Mouse (Mus musculus): Measurements from ENCODE around the gene Ankrd13d. TPM values are rescaled to one million over a fixed set of nuclear protein-coding genes. Genes with fewer than 3 reads are reported as not detected.

Ankrd13d gene
- total and polyA plus RNA-seq, 2 experiments from 2014 or later = 0.40 to 2.1 TPM

DNA sequence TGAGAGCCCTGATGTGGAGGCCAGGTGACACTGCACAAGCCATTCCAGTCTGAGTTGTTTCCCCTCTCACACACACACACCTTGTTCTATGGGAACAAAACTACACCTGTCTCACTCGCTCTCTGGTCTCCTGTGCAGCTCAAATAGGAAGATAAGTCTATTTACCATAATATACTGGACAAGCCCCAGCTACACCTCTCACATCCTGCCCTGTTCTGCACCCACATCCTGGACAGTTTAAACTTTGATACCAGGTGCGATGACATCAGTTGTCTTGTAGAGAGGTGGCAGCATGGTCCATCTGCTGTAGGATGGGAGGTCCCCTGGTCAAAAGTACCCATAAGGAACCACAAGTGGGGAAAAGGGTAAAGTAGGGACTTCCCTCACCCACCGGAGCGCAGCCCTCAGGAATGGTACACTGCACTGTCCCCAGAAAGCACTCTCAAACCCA, 22.0 kb upstream of the Ankrd13d start:
- no peaks in the 10 kb centered on the region for H3K9me3 ChIP-seq (replicated peaks; ENCODE audit: control insufficient read depth, low read length)
- H3K36me3 ChIP-seq (replicated peaks; ENCODE audit: control insufficient read depth, insufficient read depth, low read length) = no peaks in the 10 kb centered on the region
- no peaks in the 10 kb centered on the region for H3K27me3 ChIP-seq (ENCODE audit: control insufficient read depth, insufficient read depth, low read length)
- peak overlapping the region; percentile 92 for H3K4me2 ChIP-seq (ENCODE audit: low read depth, low read length)
- H3K9ac ChIP-seq (replicated peaks; ENCODE audit: low read depth, low read length) = peak overlapping the region; percentile 90
- H3K4me1 ChIP-seq (ENCODE audit: control insufficient read depth, insufficient read depth) = peaks cover 42% of the 10 kb centered on the region
- TF ChIP-seq EP300 (IDR thresholded peaks at IDR 0.05; ENCODE audit: low read depth) = no peak
- TF ChIP-seq CTCF (IDR thresholded peaks at IDR 0.05; ENCODE audit: low read depth) = no peak
- peak overlapping the region; percentile 84 for H3K4me3 ChIP-seq (ENCODE audit: low read depth, low read length)
- 51% methylated on average over 4 of the region's 4 CpGs for WGBS
- no peak for DNase-seq (ENCODE audit: low spot score)
- no peak for ATAC-seq (ENCODE audit: insufficient read depth, low read depth)
- H3K27ac ChIP-seq (ENCODE audit: low read depth) = peak overlapping the region; percentile 80

DNA sequence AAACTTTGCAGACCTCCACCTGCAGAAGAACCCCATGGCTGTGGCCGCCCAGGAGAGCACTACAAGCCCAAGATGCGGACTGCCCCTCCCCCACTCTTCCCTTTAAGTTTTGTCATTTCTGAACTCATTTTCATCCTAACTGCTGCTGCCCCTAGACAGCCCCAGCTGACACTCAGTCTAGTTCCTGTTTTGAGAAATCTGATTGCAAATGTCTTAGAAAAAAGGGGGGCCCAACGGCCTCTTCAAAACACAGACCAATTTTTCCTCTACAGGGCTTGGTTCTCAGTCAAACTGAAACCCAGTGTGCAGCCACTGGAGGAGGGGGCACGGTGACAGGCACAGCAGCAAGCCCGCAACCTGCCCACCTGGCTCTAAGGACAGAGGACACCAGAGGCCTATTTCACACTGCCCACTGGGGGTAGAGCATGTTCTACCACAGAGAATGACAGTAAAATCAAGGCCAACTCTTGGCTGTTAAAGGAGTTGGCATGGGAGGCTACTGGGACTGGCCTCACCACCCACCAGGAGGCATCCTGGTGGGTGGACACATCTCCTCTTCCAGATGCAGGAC, 21.4 kb upstream of the Ankrd13d start:
- no peaks in the 10 kb centered on the region for H3K27me3 ChIP-seq (ENCODE audit: control insufficient read depth, insufficient read depth, low read length)
- WGBS = 64% methylated on average over 5 of the region's 5 CpGs

DNA sequence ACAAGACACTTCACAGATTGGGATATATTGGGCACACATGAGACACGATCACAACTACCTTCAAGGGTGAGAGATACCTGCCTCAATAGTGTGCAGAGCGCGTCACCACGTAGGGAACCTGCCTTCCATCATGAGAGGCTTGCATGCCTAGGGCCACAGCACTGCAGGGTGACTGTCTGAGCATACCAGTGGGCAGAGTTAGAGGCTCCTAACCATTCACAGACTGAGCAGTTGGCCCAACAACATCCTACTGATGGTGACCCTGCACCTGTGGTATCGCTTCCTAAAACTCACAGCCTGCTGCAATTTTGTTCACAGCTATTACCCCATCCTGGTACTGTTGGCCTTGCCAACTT, 20.7 kb upstream of the Ankrd13d start:
- H3K27ac ChIP-seq (ENCODE audit: low read depth) = peak overlapping the region; percentile 46; the same call in 1 of the 2 replicates

More for the DNA sequence above, 21.4 kb upstream of the Ankrd13d start:
- Histone ChIP-seq H3K4me2 (ENCODE audit: low read depth, low read length) (peak overlapping the region; percentile 92), H3K9me3 (replicated peaks; ENCODE audit: control insufficient read depth, low read length) (no peaks in the 10 kb centered on the region), H3K27ac (ENCODE audit: low read depth) (peak overlapping the region; percentile 28), H3K36me3 (replicated peaks; ENCODE audit: control insufficient read depth, insufficient read depth, low read length) (no peaks in the 10 kb centered on the region), H3K4me1 (ENCODE audit: control insufficient read depth, insufficient read depth) (peaks cover 45% of the 10 kb centered on the region), H3K4me3 (ENCODE audit: low read depth, low read length) (peak overlapping the region; percentile 84), H3K9ac (replicated peaks; ENCODE audit: low read depth, low read length) (0 out of 2 replicates have a peak overlapping the region, but pooled peaks have one; percentile 90)
- DNase-seq (ENCODE audit: low spot score) = no peak
- TF ChIP-seq EP300 (IDR thresholded peaks at IDR 0.05; ENCODE audit: low read depth) = no peak
- no peak for TF ChIP-seq CTCF (IDR thresholded peaks at IDR 0.05; ENCODE audit: low read depth)
- ATAC-seq (ENCODE audit: insufficient read depth, low read depth) = no peak

DNA sequence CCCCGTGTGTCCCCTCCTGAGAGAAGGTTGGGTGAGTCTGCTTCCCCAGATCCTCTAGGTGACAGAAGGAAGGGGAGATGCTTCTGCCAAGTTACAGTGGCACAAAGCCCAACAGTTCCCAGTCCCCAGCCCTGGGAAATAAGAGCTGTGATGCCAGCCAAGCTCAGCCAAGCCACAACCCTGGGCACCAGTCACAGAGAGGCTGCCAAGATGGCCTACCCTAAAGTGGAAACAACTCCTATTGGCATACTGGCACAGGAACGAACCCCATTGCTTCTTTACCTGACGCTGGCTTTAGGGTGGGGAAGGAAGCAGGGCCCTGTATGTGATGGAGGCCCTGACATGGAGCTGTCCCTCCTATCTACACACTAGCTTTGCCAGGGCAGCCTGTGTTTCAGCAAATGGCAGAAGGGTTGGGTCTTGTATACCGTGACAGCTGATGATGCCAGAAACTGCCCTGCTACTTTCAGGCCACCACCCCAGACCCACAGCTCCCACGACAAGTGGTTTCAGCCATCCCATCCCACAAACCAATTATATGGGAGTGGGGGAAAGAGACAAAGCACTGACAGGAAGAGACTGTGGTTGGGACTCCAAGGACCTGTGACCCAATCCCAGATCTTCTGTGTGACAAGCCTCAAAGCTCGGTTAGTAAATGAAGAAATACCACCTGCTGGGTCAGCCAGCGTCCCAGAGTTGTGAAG, 20.2 kb upstream of the Ankrd13d start:
- WGBS = 52% methylated on average over 7 of the region's 7 CpGs
- H3K9ac ChIP-seq (replicated peaks; ENCODE audit: low read depth, low read length) = 0 out of 2 replicates have a peak overlapping the region, but pooled peaks have one; percentile 18
- H3K9me3 ChIP-seq (replicated peaks; ENCODE audit: control insufficient read depth, low read length) = no peaks in the 10 kb centered on the region

More for the DNA sequence above, 20.7 kb upstream of the Ankrd13d start:
- TF ChIP-seq EP300 (IDR thresholded peaks at IDR 0.05; ENCODE audit: low read depth) = no peak
- no peak for TF ChIP-seq CTCF (IDR thresholded peaks at IDR 0.05; ENCODE audit: low read depth)
- WGBS = 88% methylated on average over 5 of the region's 5 CpGs
- no peak for ATAC-seq (ENCODE audit: insufficient read depth, low read depth)
- Histone ChIP-seq H3K4me1 (ENCODE audit: control insufficient read depth, insufficient read depth) (peaks cover 45% of the 10 kb centered on the region), H3K4me2 (ENCODE audit: low read depth, low read length) (peak overlapping the region; percentile 92; the same call in 1 of the 2 replicates), H3K9ac (replicated peaks; ENCODE audit: low read depth, low read length) (no peak overlapping the region), H3K27me3 (ENCODE audit: control insufficient read depth, insufficient read depth, low read length) (no peaks in the 10 kb centered on the region), H3K9me3 (replicated peaks; ENCODE audit: control insufficient read depth, low read length) (no peaks in the 10 kb centered on the region), H3K36me3 (replicated peaks; ENCODE audit: control insufficient read depth, insufficient read depth, low read length) (no peaks in the 10 kb centered on the region), H3K4me3 (ENCODE audit: low read depth, low read length) (no peak overlapping the region; the same call in 1 of the 2 replicates)
- no peak for DNase-seq (ENCODE audit: low spot score)

DNA sequence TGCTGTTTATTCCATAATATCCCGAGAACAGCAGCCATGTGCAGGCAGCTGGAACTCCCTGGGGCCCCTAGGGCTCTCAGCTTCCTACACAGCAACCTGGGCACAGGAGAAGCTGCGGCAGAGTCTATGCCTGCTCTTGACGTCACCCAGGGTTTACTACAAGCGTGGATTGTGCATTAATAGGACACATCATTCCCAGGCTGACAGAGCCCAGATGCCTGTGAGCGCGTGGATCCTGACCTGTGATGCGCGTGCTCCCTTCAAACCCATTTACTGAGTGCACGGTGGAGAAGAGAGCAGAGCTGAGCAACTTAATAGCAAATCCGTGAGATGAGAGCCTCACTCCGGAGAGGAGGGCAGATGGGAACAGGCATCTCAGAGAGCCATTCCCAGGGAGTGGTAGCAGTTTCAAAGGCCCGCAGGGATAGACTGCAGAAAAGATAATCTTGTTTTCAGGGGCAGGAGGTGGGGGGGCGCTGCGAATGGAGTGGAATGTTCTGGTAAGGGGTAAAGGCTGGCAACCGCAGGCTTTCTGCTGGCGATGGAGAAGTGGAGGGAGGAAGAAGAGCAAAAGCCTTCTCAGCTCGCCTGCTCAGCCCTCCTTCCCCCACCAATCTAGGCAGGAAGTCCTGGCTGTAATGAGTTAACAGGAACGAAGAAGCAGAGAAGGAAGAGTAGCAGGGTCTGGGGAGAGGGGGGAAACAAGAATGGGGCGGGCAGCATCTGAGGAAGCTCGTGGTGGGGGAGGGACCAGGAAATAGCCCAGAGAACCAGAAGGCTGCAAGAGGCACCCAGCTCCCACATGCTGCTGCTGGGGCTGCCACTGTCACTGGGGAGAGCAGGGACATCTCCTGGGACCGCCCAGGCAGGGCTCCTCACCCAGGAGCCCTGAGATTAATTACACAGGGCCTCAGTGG, 19.1 kb upstream of the Ankrd13d start:
- peak overlapping the region; percentile 5; the same call in 1 of the 2 replicates for H3K4me3 ChIP-seq (ENCODE audit: low read depth, low read length)
- ATAC-seq (ENCODE audit: insufficient read depth, low read depth) (no peak), DNase-seq (ENCODE audit: low spot score) (peak; percentile 58)
- peak overlapping the region; percentile 46 for H3K27ac ChIP-seq (ENCODE audit: low read depth)
- H3K9ac ChIP-seq (replicated peaks; ENCODE audit: low read depth, low read length) = peak overlapping the region; percentile 18; the same call in 1 of the 2 replicates
- H3K4me1 ChIP-seq (ENCODE audit: control insufficient read depth, insufficient read depth) = peaks cover 45% of the 10 kb centered on the region
- H3K27me3 ChIP-seq (ENCODE audit: control insufficient read depth, insufficient read depth, low read length) = no peaks in the 10 kb centered on the region
- H3K36me3 ChIP-seq (replicated peaks; ENCODE audit: control insufficient read depth, insufficient read depth, low read length) = no peaks in the 10 kb centered on the region
- H3K4me2 ChIP-seq (ENCODE audit: low read depth, low read length) = peak overlapping the region; percentile 92
- TF ChIP-seq EP300 (IDR thresholded peaks at IDR 0.05; ENCODE audit: low read depth) (no peak; the same call in 1 of the 2 replicates), CTCF (IDR thresholded peaks at IDR 0.05; ENCODE audit: low read depth) (no peak)
- WGBS = 27% methylated on average over 21 of the region's 21 CpGs
- H3K9me3 ChIP-seq (replicated peaks; ENCODE audit: control insufficient read depth, low read length) = no peaks in the 10 kb centered on the region

More for the DNA sequence above, 20.2 kb upstream of the Ankrd13d start:
- Histone ChIP-seq H3K27ac (ENCODE audit: low read depth) (peak overlapping the region; percentile 46), H3K4me1 (ENCODE audit: control insufficient read depth, insufficient read depth) (peaks cover 45% of the 10 kb centered on the region), H3K4me3 (ENCODE audit: low read depth, low read length) (peak overlapping the region; percentile 5; the same call in 1 of the 2 replicates), H3K36me3 (replicated peaks; ENCODE audit: control insufficient read depth, insufficient read depth, low read length) (no peaks in the 10 kb centered on the region), H3K27me3 (ENCODE audit: control insufficient read depth, insufficient read depth, low read length) (no peaks in the 10 kb centered on the region), H3K4me2 (ENCODE audit: low read depth, low read length) (peak overlapping the region; percentile 92)
- no peak for TF ChIP-seq CTCF (IDR thresholded peaks at IDR 0.05; ENCODE audit: low read depth)
- TF ChIP-seq EP300 (IDR thresholded peaks at IDR 0.05; ENCODE audit: low read depth) = no peak
- no peak for ATAC-seq (ENCODE audit: insufficient read depth, low read depth)
- DNase-seq (ENCODE audit: low spot score) = no peak

Data from heart, postnatal 0 days (tissue).